Mouse (Mus musculus) myocyte (in vitro differentiated cells): Measurements from ENCODE around the gene Anks1b.

Source experiments
- CEBPB ChIP-seq: IDR thresholded peaks from 2 replicates; pipeline ENCODE4 v1.6.1; 2011; ENCODE audit warnings: mild to moderate bottlenecking, moderate library complexity; ENCODE audit not compliant: poor library complexity, insufficient read depth, severe bottlenecking
- POLR2A ChIP-seq: IDR thresholded peaks from one replicate; pipeline ENCODE4 v1.6.1; 2011; ENCODE audit warnings: low read depth, mild to moderate bottlenecking, control low read depth, moderate library complexity; ENCODE audit not compliant: insufficient read length
- POLR2AphosphoS2 ChIP-seq: IDR thresholded peaks from one replicate; pipeline ENCODE4 v1.6.1; 2011; ENCODE audit warnings: low read depth, control low read depth; ENCODE audit not compliant: insufficient read length
- TCF12 ChIP-seq: IDR thresholded peaks from one replicate; pipeline ENCODE4 v1.6.1; 2011; ENCODE audit warnings: mild to moderate bottlenecking, control low read depth; ENCODE audit not compliant: poor library complexity, insufficient read depth, severe bottlenecking
- USF1 ChIP-seq: IDR thresholded peaks from one replicate; pipeline ENCODE4 v1.6.1; 2011; ENCODE audit warnings: low read depth, mild to moderate bottlenecking, control low read depth, moderate library complexity

DNA sequence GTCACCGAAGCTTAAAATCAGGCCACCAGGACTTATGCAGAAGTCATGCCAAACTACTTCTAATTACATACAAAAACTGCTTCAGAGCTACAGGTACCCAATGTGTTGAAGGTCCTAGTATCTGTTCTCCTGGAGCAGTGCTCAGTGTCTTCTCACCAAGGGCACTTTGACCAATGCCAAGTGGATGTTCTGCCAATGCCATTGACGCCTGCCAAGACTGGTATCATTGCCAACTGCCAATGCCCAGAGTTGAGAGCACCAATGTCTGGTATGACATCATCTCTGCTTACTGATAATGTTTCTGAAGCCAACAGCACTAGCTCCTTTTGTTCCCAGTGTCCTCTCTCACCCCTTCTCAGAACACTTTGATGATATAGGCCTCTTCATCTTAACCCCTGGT is 793.4 kb downstream of the Anks1b start:
- TF ChIP-seq TCF12, result no peak
- TF ChIP-seq POLR2A, result no peak
- TF ChIP-seq CEBPB, result no peak
- TF ChIP-seq USF1, result no peak
- no peak for TF ChIP-seq POLR2AphosphoS2
